Mouse (Mus musculus) lung, embryonic 16.5 days (tissue): ENCODE data around the gene Mpeg1. TPM values are rescaled to one million over a fixed set of nuclear protein-coding genes. Genes with fewer than 3 reads are reported as not detected.

Experiments
- ATAC-seq: fragments of 200-750 bp; cut with Nextera tagmentation; 2 replicates; pipeline ENCODE4 v1.8.0; 2017; ENCODE audit warnings: low read depth, mild to moderate bottlenecking, moderate library complexity
- H3K27ac ChIP-seq: fragments of 300-500 bp; sonication (generic); 2 replicates; pipeline ENCODE4 v1.5.1; 2014; ENCODE audit warnings: mild to moderate bottlenecking, control low read depth, low read length
- H3K27me3 ChIP-seq: fragments of 300-500 bp; sonication (generic); 2 replicates; pipeline ENCODE4 v1.6.1; 2014; ENCODE audit warnings: low read depth, low read length, mixed read lengths; ENCODE audit not compliant: control insufficient read depth, insufficient read depth
- H3K36me3 ChIP-seq: fragments of 300-500 bp; sonication (generic); 2 replicates; pipeline ENCODE4 v1.6.1; 2014; ENCODE audit warnings: low read length; ENCODE audit not compliant: control insufficient read depth, insufficient read depth
- H3K4me1 ChIP-seq: fragments of 300-500 bp; sonication (generic); replicated peaks from 2 replicates; pipeline ENCODE4 v1.6.1; 2014; ENCODE audit warnings: low read length, mixed read lengths; ENCODE audit not compliant: control insufficient read depth, insufficient read depth
- H3K4me2 ChIP-seq: fragments of 300-500 bp; sonication (generic); 2 replicates; pipeline ENCODE4 v1.6.1; 2014; ENCODE audit warnings: low read depth, low read length, control low read depth
- H3K4me3 ChIP-seq: fragments of 300-500 bp; sonication (generic); 2 replicates; pipeline ENCODE4 v1.5.1; 2014; ENCODE audit warnings: mild to moderate bottlenecking, low read length, control low read depth
- H3K9ac ChIP-seq: fragments of 300-500 bp; sonication (generic); 2 replicates; pipeline ENCODE4 v1.6.1; 2014; ENCODE audit warnings: low read length, control low read depth
- H3K9me3 ChIP-seq: fragments of 300-500 bp; sonication (generic); 2 replicates; pipeline ENCODE4 v1.6.1; 2016; ENCODE audit warnings: low read length; ENCODE audit not compliant: control insufficient read depth
- WGBS: fragments of 180-500 bp; shearing (Covaris S2); extraction: QIAGEN DNeasy Blood & Tissue Kit; methylation state at CpG from one replicate; pipeline ENCODE4 v1.1.7; 2014; 5-methylcytosine and 5-hydroxymethylcytosine counted together
- polyA plus RNA-seq: library from polyadenylated mRNA; unstranded; fragments of >200 nt; fragmentation: Nextera tagmentation; extraction: Ambion mirVana; gene quantifications from 2 replicates; pipeline ENCODE4 v1.2.1, GENCODE M21; 2015

Gene Mpeg1
- polyA plus RNA-seq, 1 experiment from 2014 or later: 0.79 TPM

- H3K4me2 ChIP-seq: no peak overlapping the region
- no peaks in the 10 kb centered on the region for H3K9me3 ChIP-seq
- WGBS: 45% methylated on average over 6 of the region's 6 CpGs
- H3K4me3 ChIP-seq: no peak overlapping the region
- peaks cover 30% of the 10 kb centered on the region for H3K36me3 ChIP-seq
- H3K27ac ChIP-seq: peak overlapping the region; percentile 83
- no peaks in the 10 kb centered on the region for H3K27me3 ChIP-seq
- ATAC-seq: peak; percentile 82
- H3K4me1 ChIP-seq: peaks cover 52% of the 10 kb centered on the region
- no peak overlapping the region for H3K9ac ChIP-seq
These were observed 26.3 kb downstream of the Mpeg1 start for GRCm38 (mm10) chr19:12486875-12487274.

GRCm38 (mm10) chr19:12487511-12488204, 27.1 kb downstream of the Mpeg1 start:
- no peak; the same call in none of the 2 replicates for ATAC-seq
- Histone ChIP-seq H3K9ac (no peak overlapping the region), H3K27ac (peak overlapping the region; percentile 83), H3K27me3 (no peaks in the 10 kb centered on the region), H3K9me3 (no peaks in the 10 kb centered on the region), H3K4me1 (peaks cover 52% of the 10 kb centered on the region), H3K36me3 (peaks cover 28% of the 10 kb centered on the region), H3K4me2 (no peak overlapping the region), H3K4me3 (no peak overlapping the region)
- WGBS: 70% methylated on average over 12 of the region's 12 CpGs

- H3K4me2 ChIP-seq: 0 out of 2 replicates have a peak overlapping the region, but pooled peaks have one; percentile 1
These were observed 27.8 kb downstream of the Mpeg1 start for GRCm38 (mm10) chr19:12488205-12488966.

GRCm38 (mm10) chr19:12488969-12489674, 28.5 kb downstream of the Mpeg1 start:
- no peaks in the 10 kb centered on the region for H3K27me3 ChIP-seq
- H3K4me3 ChIP-seq: no peak overlapping the region
- H3K9ac ChIP-seq: 0 out of 2 replicates have a peak overlapping the region, but pooled peaks have one; percentile 21
- H3K9me3 ChIP-seq: no peaks in the 10 kb centered on the region
- peak overlapping the region; percentile 83 for H3K27ac ChIP-seq
- WGBS: 31% methylated on average over 7 of the region's 8 CpGs
- H3K36me3 ChIP-seq: peaks cover 28% of the 10 kb centered on the region
- ATAC-seq: peak; percentile 10
- H3K4me2 ChIP-seq: no peak overlapping the region
- H3K4me1 ChIP-seq: peaks cover 54% of the 10 kb centered on the region

More at GRCm38 (mm10) chr19:12488205-12488966, 27.8 kb downstream of the Mpeg1 start:
- H3K27ac ChIP-seq: peak overlapping the region; percentile 83
- WGBS: 28% methylated on average over 9 of the region's 9 CpGs
- peaks cover 52% of the 10 kb centered on the region for H3K4me1 ChIP-seq
- H3K4me3 ChIP-seq: no peak overlapping the region
- ATAC-seq: peak; percentile 67
- H3K27me3 ChIP-seq: no peaks in the 10 kb centered on the region
- 0 out of 2 replicates have a peak overlapping the region, but pooled peaks have one; percentile 21 for H3K9ac ChIP-seq
- no peaks in the 10 kb centered on the region for H3K9me3 ChIP-seq
- peaks cover 28% of the 10 kb centered on the region for H3K36me3 ChIP-seq

- Histone ChIP-seq H3K4me3 (no peak overlapping the region), H3K27me3 (no peaks in the 10 kb centered on the region), H3K9ac (no peak overlapping the region), H3K27ac (peak overlapping the region; percentile 83), H3K4me1 (peaks cover 49% of the 10 kb centered on the region), H3K4me2 (no peak overlapping the region), H3K9me3 (no peaks in the 10 kb centered on the region), H3K36me3 (peaks cover 26% of the 10 kb centered on the region)
- ATAC-seq: no peak
- WGBS: 72% methylated on average over 11 of the region's 11 CpGs
These were observed 29.3 kb downstream of the Mpeg1 start for GRCm38 (mm10) chr19:12489675-12490570.

GRCm38 (mm10) chr19:12491636-12492035, 31.1 kb downstream of the Mpeg1 start:
- H3K9me3 ChIP-seq: no peaks in the 10 kb centered on the region
- no peak for ATAC-seq
- H3K36me3 ChIP-seq: peaks cover 21% of the 10 kb centered on the region
- H3K4me2 ChIP-seq: no peak overlapping the region
- peaks cover 33% of the 10 kb centered on the region for H3K4me1 ChIP-seq
- H3K9ac ChIP-seq: no peak overlapping the region
- 85% methylated on average over 7 of the region's 7 CpGs for WGBS
- H3K4me3 ChIP-seq: no peak overlapping the region
- H3K27ac ChIP-seq: no peak overlapping the region
- no peaks in the 10 kb centered on the region for H3K27me3 ChIP-seq

- Histone ChIP-seq H3K27ac (no peak overlapping the region), H3K9me3 (no peaks in the 10 kb centered on the region), H3K36me3 (peaks cover 21% of the 10 kb centered on the region), H3K27me3 (no peaks in the 10 kb centered on the region), H3K9ac (no peak overlapping the region), H3K4me3 (no peak overlapping the region), H3K4me1 (peaks cover 19% of the 10 kb centered on the region; the same call in 1 of the 2 replicates), H3K4me2 (no peak overlapping the region)
- WGBS: 69% methylated on average over 4 of the region's 4 CpGs
- ATAC-seq: no peak
These were observed 33.0 kb downstream of the Mpeg1 start for GRCm38 (mm10) chr19:12493453-12494186.

GRCm38 (mm10) chr19:12494187-12494458, 33.5 kb downstream of the Mpeg1 start:
- H3K27me3 ChIP-seq: no peaks in the 10 kb centered on the region
- peaks cover 21% of the 10 kb centered on the region for H3K36me3 ChIP-seq
- 78% methylated on average over 4 of the region's 4 CpGs for WGBS
- H3K4me1 ChIP-seq: peaks cover 20% of the 10 kb centered on the region; the same call in 1 of the 2 replicates
- no peak for ATAC-seq
- H3K4me2 ChIP-seq: no peak overlapping the region
- no peak overlapping the region for H3K4me3 ChIP-seq
- no peak overlapping the region for H3K27ac ChIP-seq
- H3K9ac ChIP-seq: no peak overlapping the region
- H3K9me3 ChIP-seq: no peaks in the 10 kb centered on the region
